Mouse (Mus musculus) stomach, postnatal 0 days (tissue): Measurements from ENCODE around the gene Pgp. TPM values are rescaled to one million over a fixed set of nuclear protein-coding genes. Genes with fewer than 3 reads are reported as not detected.

Experiments
- ATAC-seq: fragments of 200-750 bp; cut with Nextera tagmentation; 2 replicates; pipeline ENCODE4 v1.8.0; 2017; ENCODE audit not compliant: low FRiP score, low TSS enrichment
- DNase-seq: peaks from one replicate; pipeline ENCODE4 v3.0.0-alpha.2; 2016; ENCODE audit warnings: low spot score
- H3K27ac ChIP-seq: fragments of 300-500 bp; sonication (generic); replicated peaks from 2 replicates; pipeline ENCODE4 v1.5.1; 2014; ENCODE audit warnings: mild to moderate bottlenecking, control low read depth
- H3K27me3 ChIP-seq: fragments of 300-500 bp; sonication (generic); 2 replicates; pipeline ENCODE4 v1.6.1; 2014; ENCODE audit warnings: low read length; ENCODE audit not compliant: control insufficient read depth, insufficient read depth
- H3K36me3 ChIP-seq: fragments of 300-500 bp; sonication (generic); 2 replicates; pipeline ENCODE4 v1.6.1; 2014; ENCODE audit warnings: low read length, mixed read lengths; ENCODE audit not compliant: control insufficient read depth, insufficient read depth
- H3K4me1 ChIP-seq: fragments of 300-500 bp; sonication (generic); replicated peaks from 2 replicates; pipeline ENCODE4 v1.6.1; 2014; ENCODE audit warnings: antibody characterized with exemption; ENCODE audit not compliant: control insufficient read depth, insufficient read depth
- H3K4me2 ChIP-seq: fragments of 300-500 bp; sonication (generic); replicated peaks from 2 replicates; pipeline ENCODE4 v1.6.1; 2014; ENCODE audit warnings: low read depth, mild to moderate bottlenecking, control low read depth, moderate library complexity
- H3K4me3 ChIP-seq: fragments of 300-500 bp; sonication (generic); 2 replicates; pipeline ENCODE4 v1.5.1; 2014; ENCODE audit warnings: low read depth, low read length, control low read depth
- H3K9ac ChIP-seq: fragments of 300-500 bp; sonication (generic); 2 replicates; pipeline ENCODE4 v1.6.1; 2014; ENCODE audit warnings: mild to moderate bottlenecking, low read length, control low read depth, mixed read lengths
- H3K9me3 ChIP-seq: fragments of 300-500 bp; sonication (generic); 2 replicates; pipeline ENCODE4 v1.6.1; 2016; ENCODE audit warnings: low read length; ENCODE audit not compliant: control insufficient read depth
- CTCF ChIP-seq: IDR thresholded peaks from 2 replicates; pipeline ENCODE4 v1.5.1; 2016; ENCODE audit warnings: antibody characterized with exemption, low read depth, mild to moderate bottlenecking, moderate library complexity
- EP300 ChIP-seq: optimal IDR thresholded peaks from 2 replicates; pipeline ENCODE3; 2016; ENCODE audit warnings: antibody characterized with exemption
- WGBS: fragments of 180-500 bp; shearing (Covaris S2); extraction: QIAGEN DNeasy Blood & Tissue Kit; methylation state at CpG from one replicate; pipeline ENCODE4 v1.1.7; 2014; 5-methylcytosine and 5-hydroxymethylcytosine counted together
- polyA plus RNA-seq: library from polyadenylated mRNA; unstranded; fragments of >200 nt; fragmentation: Nextera tagmentation; extraction: Ambion mirVana; gene quantifications from 2 replicates; pipeline ENCODE4 v1.2.1, GENCODE M21; 2015

The Pgp gene
- polyA plus RNA-seq, 1 experiment from 2014 or later, result 48.9 TPM

DNA sequence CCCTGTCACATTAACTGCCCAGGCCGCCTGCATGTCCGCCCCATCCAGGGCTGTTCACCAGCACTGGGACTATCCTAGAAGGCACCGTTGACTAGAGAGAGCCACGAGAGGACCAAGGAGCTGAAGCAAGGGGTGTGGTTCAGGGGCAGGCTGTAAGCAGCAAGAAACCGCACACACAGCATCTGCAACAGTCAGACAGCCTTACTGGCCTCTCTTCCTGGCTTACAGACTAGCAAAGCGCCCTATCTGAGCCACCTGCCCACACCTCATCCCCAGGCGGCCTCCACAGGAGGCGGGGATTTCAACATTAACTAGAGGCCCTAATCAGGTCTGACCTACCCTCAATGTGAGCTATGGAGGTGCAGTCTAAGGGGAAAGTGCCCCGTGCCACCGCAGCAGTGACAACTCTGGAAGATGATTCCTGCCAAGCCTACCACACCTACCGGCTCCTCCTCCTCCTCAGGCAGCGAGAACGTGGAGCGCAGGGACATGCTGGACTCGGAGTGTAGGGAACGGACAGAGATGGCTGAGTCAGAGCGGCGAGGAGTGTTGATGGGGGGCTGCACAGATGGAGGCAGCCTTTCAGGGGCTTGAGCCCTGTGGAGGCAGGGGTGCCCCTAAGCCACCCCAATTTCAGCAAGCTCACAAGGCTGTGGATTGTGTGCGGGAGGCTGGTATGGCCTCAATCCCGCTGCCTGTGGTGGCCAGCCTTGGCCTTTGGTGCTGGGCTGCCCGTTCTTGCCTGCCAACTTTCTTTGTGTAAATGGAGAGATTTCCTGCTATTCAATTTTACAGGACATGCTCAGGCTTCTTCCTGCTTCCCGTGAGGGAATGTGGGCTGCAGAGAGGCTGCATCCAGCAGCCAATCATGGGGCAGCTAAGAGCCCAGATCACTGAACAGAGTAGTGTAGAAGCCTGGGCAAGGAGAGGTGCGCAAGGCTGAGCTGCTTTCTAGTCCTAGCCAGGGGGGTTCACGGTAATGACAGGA is 44.4 kb downstream of the Pgp start:
- no peak overlapping the region for H3K9ac ChIP-seq
- no peak overlapping the region for H3K4me3 ChIP-seq
- peaks cover 42% of the 10 kb centered on the region for H3K36me3 ChIP-seq
- no peak overlapping the region for H3K4me2 ChIP-seq
- H3K27me3 ChIP-seq, result no peaks in the 10 kb centered on the region
- no peaks in the 10 kb centered on the region for H3K4me1 ChIP-seq
- ATAC-seq, result no peak
- no peak for DNase-seq
- peak overlapping the region; percentile 45; the same call in 1 of the 2 replicates for H3K27ac ChIP-seq
- no peak for TF ChIP-seq EP300
- no peak for TF ChIP-seq CTCF
- WGBS, result 75% methylated on average over 24 of the region's 24 CpGs
- no peaks in the 10 kb centered on the region for H3K9me3 ChIP-seq

DNA sequence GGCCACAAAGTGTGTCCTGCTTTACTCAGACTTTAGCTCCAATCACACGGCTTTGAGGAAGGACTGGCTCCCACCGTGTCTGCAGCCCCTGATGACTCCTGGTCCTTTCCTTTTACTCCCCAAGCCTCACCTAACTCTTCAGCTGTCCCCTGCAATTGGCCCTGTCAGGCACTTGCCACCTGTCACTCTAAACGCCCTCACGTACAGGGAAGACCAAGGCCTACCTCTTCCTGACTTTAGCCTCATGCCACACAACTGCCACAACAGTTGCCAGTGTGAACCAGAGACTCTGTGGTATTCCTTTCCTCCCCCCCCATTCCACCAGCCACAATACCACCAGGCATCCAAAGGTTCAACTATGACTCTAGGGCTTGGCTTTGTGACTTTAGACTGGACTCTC is 50.3 kb downstream of the Pgp start:
- no peak overlapping the region for H3K9ac ChIP-seq
- peaks cover 13% of the 10 kb centered on the region for H3K36me3 ChIP-seq
- 0 out of 2 replicates have a peak, but pooled peaks cover under 1% of the 10 kb centered on the region for H3K4me1 ChIP-seq
- WGBS, result 87% methylated on average over 4 of the region's 4 CpGs
- ATAC-seq (no peak), DNase-seq (no peak)
- H3K4me3 ChIP-seq, result no peak overlapping the region
- TF ChIP-seq EP300 (no peak), CTCF (no peak)
- no peak overlapping the region for H3K27ac ChIP-seq
- H3K27me3 ChIP-seq, result no peaks in the 10 kb centered on the region
- H3K4me2 ChIP-seq, result no peak overlapping the region
- H3K9me3 ChIP-seq, result no peaks in the 10 kb centered on the region

Other genes starting within 250 kb of the Pgp start
- gene Tedc2, start 249.5 kb upstream of the Pgp start, polyA plus RNA-seq, result 4.8 and 6.1 TPM in 2 replicates
- gene Ccnf, start 218.9 kb upstream of the Pgp start, polyA plus RNA-seq, result 8.7 and 11.8 TPM in 2 replicates
- gene Abca17, start 119.3 kb upstream of the Pgp start, polyA plus RNA-seq, result 0.15 TPM in 1 of 2 replicates, not detected in the other
- 9.2 and 10.9 TPM in 2 replicates for gene Abca3, start 118.4 kb upstream of the Pgp start, polyA plus RNA-seq
- gene Rnps1, start 55.8 kb upstream of the Pgp start, polyA plus RNA-seq, result 106 and 113 TPM in 2 replicates
- gene Eci1, start 43.8 kb upstream of the Pgp start, polyA plus RNA-seq, result 250 and 263 TPM in 2 replicates
- gene Dnase1l2, start 27.3 kb upstream of the Pgp start, polyA plus RNA-seq, result 88.0 and 98.5 TPM in 2 replicates
- 12.0 and 12.5 TPM in 2 replicates for gene E4f1, start 79 bp upstream of the Pgp start, polyA plus RNA-seq
- gene Bricd5, start 3.5 kb downstream of the Pgp start, polyA plus RNA-seq, result 0.13 TPM in 1 of 2 replicates, not detected in the other
- 12.4 and 13.4 TPM in 2 replicates for gene Mlst8, start 8.7 kb downstream of the Pgp start, polyA plus RNA-seq
- gene Caskin1, start 18.2 kb downstream of the Pgp start, polyA plus RNA-seq, result 0.84 and 1.3 TPM in 2 replicates
- gene Traf7, start 57.5 kb downstream of the Pgp start, polyA plus RNA-seq, result 41.8 and 42.6 TPM in 2 replicates
- 0.82 and 0.85 TPM in 2 replicates for gene Rab26, start 63.8 kb downstream of the Pgp start, polyA plus RNA-seq
- gene Pkd1, start 79.4 kb downstream of the Pgp start, polyA plus RNA-seq, result 10.9 and 12.3 TPM in 2 replicates
- gene Tsc2, start 162.2 kb downstream of the Pgp start, polyA plus RNA-seq, result 36.2 and 37.0 TPM in 2 replicates
- 8.0 and 8.4 TPM in 2 replicates for gene Nthl1, start 162.3 kb downstream of the Pgp start, polyA plus RNA-seq
- gene Slc9a3r2, start 179.9 kb downstream of the Pgp start, polyA plus RNA-seq, result 37.9 and 38.0 TPM in 2 replicates
- 1.2 and 1.8 TPM in 2 replicates for gene Npw, start 188.1 kb downstream of the Pgp start, polyA plus RNA-seq
- gene Zfp598, start 199.3 kb downstream of the Pgp start, polyA plus RNA-seq, result 9.7 and 12.4 TPM in 2 replicates
- 5.0 and 5.9 TPM in 2 replicates for gene Syngr3, start 219.6 kb downstream of the Pgp start, polyA plus RNA-seq
- gene Gfer, start 225.8 kb downstream of the Pgp start, polyA plus RNA-seq, result 27.2 and 27.7 TPM in 2 replicates
- 3.3 and 3.7 TPM in 2 replicates for gene Noxo1, start 225.8 kb downstream of the Pgp start, polyA plus RNA-seq
- 33.7 and 36.3 TPM in 2 replicates for gene Tbl3, start 237.3 kb downstream of the Pgp start, polyA plus RNA-seq
- gene Rnf151, start 247.7 kb downstream of the Pgp start, polyA plus RNA-seq, result 0.10 TPM in 1 of 2 replicates, not detected in the other
- 1,081 and 1,135 TPM in 2 replicates for gene Rps2, start 247.7 kb downstream of the Pgp start, polyA plus RNA-seq